Mouse (Mus musculus) lung, postnatal 0 days (tissue): ENCODE measurements at regions not wholly inside any gene's neighbourhood (a gene's known extent, or its start where the extent isn't known, plus 50 kb on each side); places are given as distances from the start of the nearest gene placed in this dataset.

Experiments used
- CTCF ChIP-seq: IDR thresholded peaks from 2 replicates; pipeline ENCODE4 v1.5.1; 2016; ENCODE audit warnings: antibody characterized with exemption, mild to moderate bottlenecking
- EP300 ChIP-seq: IDR thresholded peaks from 2 replicates; pipeline ENCODE4 v1.6.1; 2016; ENCODE audit warnings: antibody characterized with exemption, mild to moderate bottlenecking, control low read depth

GRCm38 (mm10) chr15:62091144-62091543, 1168.3 kb upstream of the A1bg start:
- no peak for TF ChIP-seq CTCF
- TF ChIP-seq EP300, result no peak
